Mouse (Mus musculus): ENCODE measurements around the gene Aunip. TPM values are rescaled to one million over a fixed set of nuclear protein-coding genes. Genes with fewer than 3 reads are reported as not detected.

Gene Aunip
- polyA plus RNA-seq (2015; fragmentation: Nextera tagmentation; extraction: Ambion mirVana) = 8.5 and 11.2 TPM in 2 replicates

- Histone ChIP-seq H3K27me3 (replicated peaks) (no peaks in the 10 kb centered on the region), H3K36me3 (peaks cover 19% of the 10 kb centered on the region), H3K9ac (peak within 1 kb of the TSS; percentile 85), H3K4me3 (peak within 1 kb of the TSS; percentile 75), H3K9me3 (no peaks in the 10 kb centered on the region), H3K27ac (replicated peaks) (peak within 1 kb of the TSS; percentile 61), H3K4me1 (peaks cover 46% of the 10 kb centered on the region), H3K4me2 (peak within 1 kb of the TSS; percentile 95)
- peak; percentile 88 for ATAC-seq (ENCODE audit: extremely low read depth, insufficient number of reproducible peaks, low FRiP score, low TSS enrichment)
- under 1% methylated on average over 42 of the region's 42 CpGs for WGBS
Measured at GRCm38 (mm10) chr4:134510845-134511411, at the start of gene Aunip. TSS of gene Aunip (plus strand) at chr4:134510999.

- Histone ChIP-seq H3K4me3 (no peak overlapping the region), H3K4me2 (no peak overlapping the region), H3K27ac (replicated peaks) (no peak overlapping the region), H3K9me3 (no peaks in the 10 kb centered on the region), H3K36me3 (no peaks in the 10 kb centered on the region), H3K4me1 (peaks cover 4% of the 10 kb centered on the region; the same call in 1 of the 2 replicates), H3K27me3 (replicated peaks) (no peaks in the 10 kb centered on the region; the same call in 1 of the 2 replicates), H3K9ac (no peak overlapping the region)
- no peak for ATAC-seq (ENCODE audit: extremely low read depth, insufficient number of reproducible peaks, low FRiP score, low TSS enrichment)
- 49% methylated on average over 5 of the region's 5 CpGs for WGBS
Measured at GRCm38 (mm10) chr4:134461252-134461651, 49.5 kb upstream of the Aunip start.

- H3K9me3 ChIP-seq = no peaks in the 10 kb centered on the region
- H3K27ac ChIP-seq (replicated peaks) = no peak overlapping the region
- peaks cover 4% of the 10 kb centered on the region for H3K36me3 ChIP-seq
- no peak overlapping the region for H3K9ac ChIP-seq
- no peak overlapping the region for H3K4me2 ChIP-seq
- peaks cover 20% of the 10 kb centered on the region for H3K4me1 ChIP-seq
- H3K27me3 ChIP-seq (replicated peaks) = no peaks in the 10 kb centered on the region; the same call in 1 of the 2 replicates
- ATAC-seq (ENCODE audit: extremely low read depth, insufficient number of reproducible peaks, low FRiP score, low TSS enrichment) = no peak
- H3K4me3 ChIP-seq = no peak overlapping the region
- 41% methylated on average over 12 of the region's 12 CpGs for WGBS
Measured at GRCm38 (mm10) chr4:134465789-134466188, 45.0 kb upstream of the Aunip start.

DNA sequence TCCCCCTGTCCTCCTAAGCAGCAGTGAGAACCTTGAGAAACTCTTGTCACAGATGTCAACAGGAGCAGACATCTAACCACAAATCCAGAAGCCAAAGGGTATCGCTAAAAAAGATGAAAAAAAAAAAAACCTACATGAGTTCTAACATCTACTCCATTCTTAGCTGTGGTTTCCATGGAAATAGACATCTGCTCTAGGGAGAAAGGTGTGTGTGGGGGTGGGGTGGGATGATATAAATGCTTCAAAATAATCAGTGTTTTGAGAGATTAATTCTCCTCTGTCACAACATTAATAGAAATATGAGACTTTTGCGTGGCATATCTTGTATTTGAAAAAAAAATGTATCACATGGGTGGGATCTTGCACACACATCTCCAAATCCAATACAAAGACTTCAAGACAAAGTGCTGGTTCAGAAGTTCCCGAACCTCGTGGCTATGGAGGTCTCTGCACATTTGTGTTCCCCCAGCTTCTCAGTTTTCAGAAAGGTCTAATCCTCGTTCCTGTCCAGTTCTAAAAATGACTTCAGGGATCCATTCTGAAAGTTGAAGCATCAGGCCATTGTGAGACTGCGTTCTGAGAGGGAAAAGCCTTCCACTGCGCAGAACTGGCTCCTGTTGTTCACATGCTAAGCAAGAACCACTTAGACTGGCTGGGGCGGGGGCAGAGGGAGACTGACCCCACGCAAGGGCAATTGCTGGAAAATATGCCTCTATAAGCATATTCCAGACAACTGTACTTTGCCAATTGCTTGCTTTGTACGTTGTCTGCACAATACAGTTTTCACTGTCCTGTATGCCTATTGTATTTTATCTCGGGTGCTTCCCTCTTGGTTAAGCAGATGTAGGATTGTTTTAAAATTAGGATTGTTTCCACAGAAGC lies 44.2 kb upstream of the Aunip start:
- 68% methylated on average over 11 of the region's 11 CpGs for WGBS
- no peak for ATAC-seq (ENCODE audit: extremely low read depth, insufficient number of reproducible peaks, low FRiP score, low TSS enrichment)

DNA sequence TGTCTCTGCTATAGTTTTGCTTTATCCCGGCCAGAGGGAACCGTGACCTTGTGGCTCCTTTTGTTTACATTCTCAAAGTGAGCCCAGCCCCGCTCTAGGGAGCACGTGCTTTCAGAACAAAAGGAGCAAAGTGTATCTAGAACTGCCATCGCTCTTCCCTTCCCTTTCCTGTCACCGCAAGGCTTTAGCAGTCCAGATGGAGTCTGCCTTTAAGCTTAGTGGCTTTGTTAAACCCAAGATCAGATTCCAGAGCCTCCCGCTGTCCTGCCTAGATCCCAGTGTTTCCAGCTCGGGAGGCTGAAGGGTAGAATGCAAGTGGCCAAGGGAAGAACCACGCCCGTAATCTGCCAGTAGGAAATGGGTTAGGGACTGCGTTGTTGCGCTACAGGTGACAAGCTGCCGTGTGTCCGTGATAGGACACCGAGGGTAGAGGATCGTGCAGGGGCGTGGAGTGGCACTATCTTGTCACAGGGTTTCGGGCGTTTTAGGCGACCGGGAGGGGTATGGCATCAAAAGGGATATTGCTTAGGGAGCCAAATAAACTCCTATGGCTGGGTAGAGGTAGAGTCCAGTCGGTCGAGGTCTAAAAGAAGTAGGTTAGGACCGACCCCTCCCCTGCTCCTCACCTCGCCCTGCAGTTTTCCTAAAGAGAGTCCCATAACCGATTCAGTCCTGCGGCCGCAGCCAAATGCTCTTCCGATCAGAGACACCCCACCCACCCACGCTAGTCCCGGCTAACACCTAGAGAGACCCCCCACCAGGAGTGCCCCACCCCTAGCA lies 43.2 kb upstream of the Aunip start:
- under 1% methylated on average over 31 of the region's 31 CpGs for WGBS
- ATAC-seq (ENCODE audit: extremely low read depth, insufficient number of reproducible peaks, low FRiP score, low TSS enrichment) = no peak
- Histone ChIP-seq H3K4me3 (peak overlapping the region; percentile 75), H3K9me3 (no peaks in the 10 kb centered on the region), H3K4me2 (peak overlapping the region; percentile 99), H3K9ac (peak overlapping the region; percentile 91), H3K4me1 (peaks cover 20% of the 10 kb centered on the region), H3K36me3 (peaks cover 21% of the 10 kb centered on the region), H3K27me3 (replicated peaks) (no peaks in the 10 kb centered on the region; the same call in 1 of the 2 replicates), H3K27ac (replicated peaks) (peak overlapping the region; percentile 92)

More for the DNA sequence above, 44.2 kb upstream of the Aunip start:
- Histone ChIP-seq H3K36me3 (peaks cover 12% of the 10 kb centered on the region), H3K27me3 (replicated peaks) (no peaks in the 10 kb centered on the region; the same call in 1 of the 2 replicates), H3K4me3 (peak overlapping the region; percentile 75), H3K4me1 (peaks cover 20% of the 10 kb centered on the region), H3K27ac (replicated peaks) (no peak overlapping the region), H3K9me3 (no peaks in the 10 kb centered on the region), H3K4me2 (peak overlapping the region; percentile 99), H3K9ac (no peak overlapping the region)

GRCm38 (mm10) chr4:134468215-134468575 lies 42.6 kb upstream of the Aunip start, which contains the start of gene Stmn1:
TSS of gene Stmn1 (plus strand) at chr4:134468320.
- Histone ChIP-seq H3K9ac (peak within 1 kb of the TSS; percentile 91), H3K4me3 (peak within 1 kb of the TSS; percentile 75), H3K27ac (replicated peaks) (peak within 1 kb of the TSS; percentile 92), H3K36me3 (peaks cover 27% of the 10 kb centered on the region), H3K9me3 (no peaks in the 10 kb centered on the region), H3K4me1 (peaks cover 20% of the 10 kb centered on the region), H3K27me3 (replicated peaks) (no peaks in the 10 kb centered on the region; the same call in 1 of the 2 replicates), H3K4me2 (peak within 1 kb of the TSS; percentile 99)
- ATAC-seq (ENCODE audit: extremely low read depth, insufficient number of reproducible peaks, low FRiP score, low TSS enrichment) = peak; percentile 91
- under 1% methylated on average over 30 of the region's 31 CpGs for WGBS

DNA sequence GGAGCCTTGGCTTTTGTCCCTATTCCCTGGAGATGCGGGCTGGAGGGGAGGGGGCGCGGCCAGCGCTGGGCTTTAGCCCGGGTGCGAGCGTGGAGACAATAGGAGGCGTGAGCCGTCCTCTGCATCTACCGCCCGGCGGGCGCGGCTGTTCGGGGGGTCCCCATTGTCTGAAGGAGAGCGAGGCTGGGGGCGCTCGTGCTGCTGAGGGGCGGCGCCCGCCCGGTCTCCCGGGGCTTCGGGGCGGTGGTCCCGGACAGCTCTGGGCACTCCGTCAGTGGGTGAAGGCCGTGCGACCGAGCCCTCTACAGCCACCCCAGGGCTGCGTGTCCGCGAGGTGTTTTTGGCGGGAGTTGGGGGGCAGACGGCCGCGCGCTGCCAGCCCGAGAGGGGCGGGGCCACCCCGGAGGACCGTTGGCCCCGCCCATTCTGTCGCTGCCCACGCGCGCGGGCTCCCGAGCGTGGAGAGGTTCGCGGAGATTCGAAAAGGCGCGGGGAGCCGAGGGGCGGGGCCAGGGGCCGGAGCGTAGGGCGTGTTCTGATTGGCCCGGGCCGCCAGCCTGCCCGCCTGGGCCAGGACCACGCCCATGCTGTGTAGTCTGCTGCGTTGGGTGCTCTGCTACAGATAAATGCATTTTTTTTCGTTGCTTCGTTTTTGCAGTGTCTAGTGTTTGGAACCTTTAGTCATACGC lies 42.1 kb upstream of the Aunip start:
- peak overlapping the region; percentile 91 for H3K9ac ChIP-seq
- under 1% methylated on average over 68 of the region's 68 CpGs for WGBS
- peaks cover 20% of the 10 kb centered on the region for H3K4me1 ChIP-seq
- H3K27me3 ChIP-seq (replicated peaks) = no peaks in the 10 kb centered on the region; the same call in 1 of the 2 replicates
- peak overlapping the region; percentile 92 for H3K27ac ChIP-seq (replicated peaks)
- ATAC-seq (ENCODE audit: extremely low read depth, insufficient number of reproducible peaks, low FRiP score, low TSS enrichment) = peak; percentile 90
- H3K4me2 ChIP-seq = peak overlapping the region; percentile 99
- no peaks in the 10 kb centered on the region for H3K9me3 ChIP-seq
- peaks cover 29% of the 10 kb centered on the region for H3K36me3 ChIP-seq
- H3K4me3 ChIP-seq = peak overlapping the region; percentile 75

- no peaks in the 10 kb centered on the region; the same call in 1 of the 2 replicates for H3K27me3 ChIP-seq (replicated peaks)
- H3K27ac ChIP-seq (replicated peaks) = peak overlapping the region; percentile 92
- H3K4me1 ChIP-seq = peaks cover 20% of the 10 kb centered on the region
- ATAC-seq (ENCODE audit: extremely low read depth, insufficient number of reproducible peaks, low FRiP score, low TSS enrichment) = no peak
- peak overlapping the region; percentile 91 for H3K9ac ChIP-seq
- peak overlapping the region; percentile 75 for H3K4me3 ChIP-seq
- H3K36me3 ChIP-seq = peaks cover 36% of the 10 kb centered on the region
- no peaks in the 10 kb centered on the region for H3K9me3 ChIP-seq
- H3K4me2 ChIP-seq = peak overlapping the region; percentile 99
- 19% methylated on average over 6 of the region's 6 CpGs for WGBS
Measured at GRCm38 (mm10) chr4:134469341-134469796, 41.4 kb upstream of the Aunip start.

DNA sequence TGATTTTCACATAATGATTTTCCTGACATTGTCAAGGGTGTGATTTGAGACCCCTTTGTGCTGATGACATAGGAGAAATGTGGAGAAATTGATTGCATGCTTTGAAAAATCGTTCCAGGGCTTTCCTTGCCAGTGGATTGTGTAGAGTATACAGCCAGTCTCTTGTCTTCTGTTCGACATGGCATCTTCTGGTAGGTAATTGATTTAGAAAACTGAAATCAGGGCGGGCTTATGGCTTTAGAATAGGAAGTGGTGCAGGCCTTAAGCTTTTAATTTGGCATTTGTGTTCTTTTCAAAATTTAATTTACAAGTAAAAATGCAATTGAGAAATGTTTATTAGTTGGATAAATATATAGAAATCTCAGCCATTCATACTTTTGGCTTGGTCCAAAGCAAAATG lies 40.8 kb upstream of the Aunip start:
- H3K9ac ChIP-seq = peak overlapping the region; percentile 91
- WGBS = 78% methylated on average over 3 of the region's 3 CpGs
- ATAC-seq (ENCODE audit: extremely low read depth, insufficient number of reproducible peaks, low FRiP score, low TSS enrichment) = no peak

GRCm38 (mm10) chr4:134471469-134471868 lies 39.3 kb upstream of the Aunip start:
- no peak for ATAC-seq (ENCODE audit: extremely low read depth, insufficient number of reproducible peaks, low FRiP score, low TSS enrichment)
- Histone ChIP-seq H3K36me3 (peaks cover 57% of the 10 kb centered on the region), H3K4me1 (peaks cover 20% of the 10 kb centered on the region), H3K4me2 (no peak overlapping the region), H3K27me3 (replicated peaks) (no peaks in the 10 kb centered on the region), H3K27ac (replicated peaks) (no peak overlapping the region), H3K4me3 (no peak overlapping the region), H3K9me3 (no peaks in the 10 kb centered on the region), H3K9ac (no peak overlapping the region)

More for the DNA sequence above, 40.8 kb upstream of the Aunip start:
- peak overlapping the region; percentile 99 for H3K4me2 ChIP-seq
- peaks cover 42% of the 10 kb centered on the region for H3K36me3 ChIP-seq
- no peaks in the 10 kb centered on the region; the same call in 1 of the 2 replicates for H3K27me3 ChIP-seq (replicated peaks)
- no peak overlapping the region for H3K27ac ChIP-seq (replicated peaks)
- H3K4me3 ChIP-seq = peak overlapping the region; percentile 75
- H3K4me1 ChIP-seq = peaks cover 20% of the 10 kb centered on the region
- no peaks in the 10 kb centered on the region for H3K9me3 ChIP-seq
